Mouse (Mus musculus): ENCODE measurements around the gene Olfr706. TPM values are rescaled to one million over a fixed set of nuclear protein-coding genes. Genes with fewer than 3 reads are reported as not detected.
"Not testable (repeated sequence)": the region's sequence is repeated elsewhere in the genome, so short reads cannot be mapped to it uniquely, and the experiment has no call there.

Olfr706 gene
- not detected in 2 replicates for polyA plus RNA-seq (2012; rRNA removed)

DNA sequence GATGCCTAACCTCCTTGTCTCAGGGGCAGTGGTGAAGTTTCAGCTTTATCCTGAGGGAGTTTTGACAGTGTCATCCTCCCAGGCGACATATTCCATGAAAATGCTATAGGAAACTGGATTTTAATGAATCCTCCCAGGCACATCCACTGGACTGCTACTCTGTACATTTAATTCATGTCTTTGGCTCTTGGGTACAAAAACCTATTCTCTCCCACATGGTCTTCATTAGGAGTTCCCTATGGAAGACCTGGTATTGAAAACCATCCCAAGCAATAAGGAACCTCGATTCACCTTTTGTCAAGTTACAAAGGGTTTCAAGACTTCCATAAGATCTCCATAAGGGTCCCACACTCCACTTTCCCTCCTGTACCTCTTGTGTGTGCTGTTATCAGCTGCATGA lies at the start of gene Olfr706:
Olfr706 (minus strand) TSS at position 101 of the 400 bp plus-strand sequence.
- TF ChIP-seq CTCF (IDR thresholded peaks at IDR 0.05; ENCODE audit: extremely low read depth, insufficient read length, insufficient replicate concordance, low read depth, low read length) = no peak
- no peak for TF ChIP-seq POLR2A (IDR thresholded peaks at IDR 0.05; ENCODE audit: low read depth, low read length)
- 74% methylated on average over 2 of the region's 2 CpGs for WGBS
- H3K27ac ChIP-seq (ENCODE audit: insufficient read depth, low read depth, low read length) = no peak within 1 kb of the TSS
- no peaks in the 10 kb centered on the region for H3K4me1 ChIP-seq (ENCODE audit: control insufficient read depth, insufficient read depth, insufficient read length, low read length)
- H3K27me3 ChIP-seq (ENCODE audit: control insufficient read depth, insufficient read depth, low read length) = no peaks in the 10 kb centered on the region
- H3K36me3 ChIP-seq (ENCODE audit: control insufficient read depth, insufficient read depth, low read length) = no peaks in the 10 kb centered on the region
- no peak within 1 kb of the TSS for H3K4me3 ChIP-seq (ENCODE audit: low read depth, low read length)

DNA sequence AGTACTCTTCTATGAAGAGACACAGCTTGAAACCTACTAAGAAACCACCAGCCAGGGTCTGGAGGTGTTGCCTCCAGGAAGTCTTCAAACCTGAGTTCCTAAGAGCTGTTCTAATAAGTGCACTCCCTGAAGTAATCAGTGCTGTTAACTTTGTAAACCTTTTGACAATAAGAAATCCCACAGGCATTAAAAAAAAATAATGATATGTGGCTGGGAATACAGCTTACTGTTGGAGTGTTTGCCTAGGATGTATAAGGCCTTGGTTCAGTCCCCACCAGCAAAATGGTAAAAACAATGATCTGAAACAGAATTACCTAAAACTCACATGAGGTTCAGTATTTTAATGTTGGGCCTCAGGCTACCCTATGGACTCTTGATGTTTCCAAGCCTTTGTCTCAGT lies 44.2 kb upstream of the Olfr706 start, which contains the start of gene Olfr709-ps1:
Olfr709-ps1 (minus strand) TSS at position 101 of the 400 bp plus-strand sequence.
- TF ChIP-seq POLR2A (IDR thresholded peaks at IDR 0.05; ENCODE audit: low read depth, low read length) (no peak), CTCF (IDR thresholded peaks at IDR 0.05; ENCODE audit: extremely low read depth, insufficient read length, insufficient replicate concordance, low read depth, low read length) (no peak)
- no peaks in the 10 kb centered on the region for H3K4me1 ChIP-seq (ENCODE audit: control insufficient read depth, insufficient read depth, insufficient read length, low read length)
- no peak within 1 kb of the TSS for H3K27ac ChIP-seq (ENCODE audit: insufficient read depth, low read depth, low read length)
- H3K4me3 ChIP-seq (ENCODE audit: low read depth, low read length) = no peak within 1 kb of the TSS
- H3K36me3 ChIP-seq (ENCODE audit: control insufficient read depth, insufficient read depth, low read length) = no peaks in the 10 kb centered on the region
- H3K27me3 ChIP-seq (ENCODE audit: control insufficient read depth, insufficient read depth, low read length) = no peaks in the 10 kb centered on the region

DNA sequence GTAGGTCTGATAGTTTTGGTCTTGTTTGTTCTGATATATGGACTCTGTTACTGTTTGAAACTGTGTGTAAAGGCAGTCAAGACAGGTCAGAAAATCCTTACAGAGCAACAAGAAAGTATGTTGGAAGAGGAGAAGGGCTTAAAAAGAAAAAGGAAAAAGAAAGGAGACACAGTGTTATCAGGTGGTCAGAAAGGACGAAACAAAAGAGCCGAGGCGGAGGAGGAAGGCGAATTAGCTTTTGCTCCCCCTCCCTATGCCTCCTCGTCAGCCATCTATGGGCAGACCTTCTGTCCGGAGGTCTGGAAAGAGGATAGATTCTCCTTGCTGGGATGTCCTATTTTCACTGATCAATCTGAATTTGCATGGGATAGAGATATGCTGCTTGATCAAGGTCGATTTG lies 33.0 kb upstream of the Olfr706 start:
- H3K4me1 ChIP-seq (ENCODE audit: control insufficient read depth, insufficient read depth, insufficient read length, low read length); H3K4me3 ChIP-seq (ENCODE audit: low read depth, low read length); H3K36me3 ChIP-seq (ENCODE audit: control insufficient read depth, insufficient read depth, low read length); H3K27me3 ChIP-seq (ENCODE audit: control insufficient read depth, insufficient read depth, low read length); H3K27ac ChIP-seq (ENCODE audit: insufficient read depth, low read depth, low read length): not testable (repeated sequence)
- 94% methylated on average over 7 of the region's 7 CpGs for WGBS

DNA sequence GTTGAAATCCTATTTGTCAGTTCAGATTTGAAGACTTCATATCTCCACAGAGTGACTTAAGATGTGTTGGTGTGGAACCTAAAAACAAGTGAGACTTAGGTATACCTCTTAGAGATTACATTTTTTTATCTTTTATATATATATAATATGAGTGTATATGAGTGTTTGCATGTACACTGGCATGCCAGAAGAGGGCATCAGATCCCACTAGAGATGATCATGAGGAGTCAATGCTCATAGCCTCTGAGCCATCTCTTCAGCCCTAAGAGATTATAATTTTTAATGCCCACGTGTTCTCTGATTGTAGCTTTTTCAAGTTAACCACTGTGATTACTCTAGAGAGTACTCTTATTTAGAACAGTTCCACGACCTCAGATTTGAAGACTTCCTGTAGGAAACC lies 19.7 kb upstream of the Olfr706 start, which contains the start of gene Olfr1532-ps1:
Olfr1532-ps1 (plus strand) TSS at position 326 of the 400 bp plus-strand sequence.
- H3K4me1 ChIP-seq (ENCODE audit: control insufficient read depth, insufficient read depth, insufficient read length, low read length) = peaks cover 2% of the 10 kb centered on the region; the same call in 1 of the 2 replicates
- no peak within 1 kb of the TSS for H3K27ac ChIP-seq (ENCODE audit: insufficient read depth, low read depth, low read length)
- no peak within 1 kb of the TSS for H3K4me3 ChIP-seq (ENCODE audit: low read depth, low read length)
- TF ChIP-seq POLR2A (IDR thresholded peaks at IDR 0.05; ENCODE audit: low read depth, low read length) (no peak), CTCF (IDR thresholded peaks at IDR 0.05; ENCODE audit: extremely low read depth, insufficient read length, insufficient replicate concordance, low read depth, low read length) (no peak)
- no peaks in the 10 kb centered on the region for H3K27me3 ChIP-seq (ENCODE audit: control insufficient read depth, insufficient read depth, low read length)
- no peaks in the 10 kb centered on the region for H3K36me3 ChIP-seq (ENCODE audit: control insufficient read depth, insufficient read depth, low read length)
- 52% methylated on average over 2 of the region's 2 CpGs for WGBS

DNA sequence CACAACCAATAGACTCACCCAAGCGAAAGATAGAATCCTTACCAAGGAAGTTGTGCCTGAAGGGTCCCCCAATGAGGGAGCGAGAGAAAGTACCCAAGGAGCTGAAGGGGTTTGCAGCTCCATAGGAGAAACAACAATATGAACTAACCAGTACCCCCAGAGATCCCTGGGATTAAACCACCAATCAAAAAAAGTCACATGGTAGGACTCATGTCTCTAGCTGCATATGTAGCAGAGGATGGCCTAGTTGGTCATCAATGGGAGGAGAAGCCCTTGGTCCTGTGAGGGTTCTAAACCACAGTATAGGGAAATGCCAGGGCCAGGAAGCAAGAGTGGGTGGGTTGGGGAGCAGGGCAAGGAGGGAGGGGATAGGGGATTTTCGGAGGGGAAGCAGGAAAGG lies 13.2 kb upstream of the Olfr706 start, which contains the start of gene Olfr707:
Olfr707 (minus strand) TSS at position 101 of the 400 bp plus-strand sequence.
- H3K27me3 ChIP-seq (ENCODE audit: control insufficient read depth, insufficient read depth, low read length); H3K4me3 ChIP-seq (ENCODE audit: low read depth, low read length); H3K36me3 ChIP-seq (ENCODE audit: control insufficient read depth, insufficient read depth, low read length); H3K27ac ChIP-seq (ENCODE audit: insufficient read depth, low read depth, low read length); H3K4me1 ChIP-seq (ENCODE audit: control insufficient read depth, insufficient read depth, insufficient read length, low read length): not testable (repeated sequence)
- WGBS = 96% methylated on average over 3 of the region's 3 CpGs

DNA sequence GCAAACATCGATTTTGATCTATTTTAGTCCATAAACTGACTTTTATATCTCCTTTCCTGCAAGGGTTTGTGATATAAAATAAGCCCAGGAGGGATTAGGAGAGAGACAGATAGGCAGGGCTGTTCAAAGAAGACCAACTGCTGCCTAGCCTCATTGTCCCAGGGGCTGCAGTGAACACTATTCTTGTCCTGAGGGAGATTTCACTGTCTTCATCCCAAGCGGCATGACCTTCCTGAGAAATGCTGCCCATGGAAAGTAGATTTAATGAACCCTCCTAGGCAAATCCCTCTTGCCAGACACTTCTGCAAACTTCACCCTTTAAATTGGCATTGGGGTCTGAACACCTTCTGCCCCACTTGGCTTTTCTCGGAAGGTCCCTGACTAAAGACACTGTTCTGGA lies 11.2 kb downstream of the Olfr706 start, which contains the start of gene Olfr705:
Olfr705 (minus strand) TSS at position 101 of the 400 bp plus-strand sequence.
- no peaks in the 10 kb centered on the region for H3K4me1 ChIP-seq (ENCODE audit: control insufficient read depth, insufficient read depth, insufficient read length, low read length)
- no peak within 1 kb of the TSS for H3K4me3 ChIP-seq (ENCODE audit: low read depth, low read length)
- 80% methylated on average over 3 of the region's 3 CpGs for WGBS
- TF ChIP-seq CTCF (IDR thresholded peaks at IDR 0.05; ENCODE audit: extremely low read depth, insufficient read length, insufficient replicate concordance, low read depth, low read length) (no peak), POLR2A (IDR thresholded peaks at IDR 0.05; ENCODE audit: low read depth, low read length) (no peak)
- no peak within 1 kb of the TSS for H3K27ac ChIP-seq (ENCODE audit: insufficient read depth, low read depth, low read length)
- no peaks in the 10 kb centered on the region for H3K27me3 ChIP-seq (ENCODE audit: control insufficient read depth, insufficient read depth, low read length)
- H3K36me3 ChIP-seq (ENCODE audit: control insufficient read depth, insufficient read depth, low read length) = no peaks in the 10 kb centered on the region

DNA sequence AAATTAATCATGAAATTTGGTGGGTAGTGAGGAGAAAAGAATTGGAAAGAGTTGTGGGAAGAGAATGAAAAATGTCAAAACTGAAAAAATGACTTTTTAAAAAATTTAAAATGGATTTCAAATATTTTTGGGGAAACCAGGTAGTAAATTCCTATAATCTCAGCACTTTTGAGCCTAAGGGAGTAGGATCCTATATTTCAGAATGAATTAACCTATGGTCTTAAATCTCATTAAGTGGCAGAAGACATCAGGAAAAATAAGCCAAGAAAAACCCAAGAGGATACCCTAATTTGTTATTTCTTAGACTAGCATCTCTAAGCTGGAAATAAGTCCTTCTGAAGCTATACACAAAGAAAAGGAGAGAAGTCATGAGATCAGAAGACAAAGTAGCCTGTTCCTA lies 25.1 kb downstream of the Olfr706 start, which contains the start of gene Olfr704:
Olfr704 (plus strand) TSS at position 301 of the 400 bp plus-strand sequence.
- H3K4me3 ChIP-seq (ENCODE audit: low read depth, low read length) = no peak within 1 kb of the TSS
- H3K36me3 ChIP-seq (ENCODE audit: control insufficient read depth, insufficient read depth, low read length) = no peaks in the 10 kb centered on the region
- H3K4me1 ChIP-seq (ENCODE audit: control insufficient read depth, insufficient read depth, insufficient read length, low read length) = no peaks in the 10 kb centered on the region
- no peaks in the 10 kb centered on the region for H3K27me3 ChIP-seq (ENCODE audit: control insufficient read depth, insufficient read depth, low read length)
- TF ChIP-seq CTCF (IDR thresholded peaks at IDR 0.05; ENCODE audit: extremely low read depth, insufficient read length, insufficient replicate concordance, low read depth, low read length) = no peak
- no peak for TF ChIP-seq POLR2A (IDR thresholded peaks at IDR 0.05; ENCODE audit: low read depth, low read length)
- H3K27ac ChIP-seq (ENCODE audit: insufficient read depth, low read depth, low read length) = no peak within 1 kb of the TSS

DNA sequence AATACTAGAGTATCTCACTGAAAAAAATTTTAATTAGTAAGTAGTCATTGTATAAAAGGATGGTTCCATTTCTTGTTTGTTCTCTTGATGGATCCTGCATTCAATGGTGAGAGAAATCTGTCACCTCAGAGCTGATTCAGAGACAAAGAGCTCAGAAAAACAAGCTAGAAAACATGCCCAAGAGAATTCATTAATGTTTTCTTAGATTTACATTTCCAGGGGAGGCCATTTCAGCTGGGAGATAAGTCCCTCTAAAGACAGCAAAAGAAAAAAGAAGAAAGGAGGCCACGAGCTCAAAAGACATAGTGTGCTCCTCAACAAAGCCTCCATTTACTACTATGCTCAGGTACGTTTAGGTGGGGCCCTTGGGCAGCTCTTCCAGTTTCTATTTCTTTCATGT lies 44.9 kb downstream of the Olfr706 start, which contains the start of gene Olfr703:
Olfr703 (plus strand) TSS at position 301 of the 400 bp plus-strand sequence.
- Histone ChIP-seq H3K27ac (ENCODE audit: insufficient read depth, low read depth, low read length) (no peak within 1 kb of the TSS), H3K4me3 (ENCODE audit: low read depth, low read length) (no peak within 1 kb of the TSS), H3K27me3 (ENCODE audit: control insufficient read depth, insufficient read depth, low read length) (no peaks in the 10 kb centered on the region), H3K4me1 (ENCODE audit: control insufficient read depth, insufficient read depth, insufficient read length, low read length) (no peaks in the 10 kb centered on the region), H3K36me3 (ENCODE audit: control insufficient read depth, insufficient read depth, low read length) (no peaks in the 10 kb centered on the region)
- WGBS = 21% methylated on average over 2 of the region's 2 CpGs
- TF ChIP-seq POLR2A (IDR thresholded peaks at IDR 0.05; ENCODE audit: low read depth, low read length) (no peak), CTCF (IDR thresholded peaks at IDR 0.05; ENCODE audit: extremely low read depth, insufficient read length, insufficient replicate concordance, low read depth, low read length) (no peak)

All from small intestine, adult 2 months (tissue).